Mouse (Mus musculus) cerebellum, postnatal 36 days (tissue): ENCODE results near the gene Nxn.

Experiments used
- DNase-seq, 2 experiments: peaks; one replicate each; pipeline ENCODE4 v3.0.0; 2021 to 2022; ENCODE audit warnings: mixed read lengths in 2 of 2

Gene Nxn

DNA sequence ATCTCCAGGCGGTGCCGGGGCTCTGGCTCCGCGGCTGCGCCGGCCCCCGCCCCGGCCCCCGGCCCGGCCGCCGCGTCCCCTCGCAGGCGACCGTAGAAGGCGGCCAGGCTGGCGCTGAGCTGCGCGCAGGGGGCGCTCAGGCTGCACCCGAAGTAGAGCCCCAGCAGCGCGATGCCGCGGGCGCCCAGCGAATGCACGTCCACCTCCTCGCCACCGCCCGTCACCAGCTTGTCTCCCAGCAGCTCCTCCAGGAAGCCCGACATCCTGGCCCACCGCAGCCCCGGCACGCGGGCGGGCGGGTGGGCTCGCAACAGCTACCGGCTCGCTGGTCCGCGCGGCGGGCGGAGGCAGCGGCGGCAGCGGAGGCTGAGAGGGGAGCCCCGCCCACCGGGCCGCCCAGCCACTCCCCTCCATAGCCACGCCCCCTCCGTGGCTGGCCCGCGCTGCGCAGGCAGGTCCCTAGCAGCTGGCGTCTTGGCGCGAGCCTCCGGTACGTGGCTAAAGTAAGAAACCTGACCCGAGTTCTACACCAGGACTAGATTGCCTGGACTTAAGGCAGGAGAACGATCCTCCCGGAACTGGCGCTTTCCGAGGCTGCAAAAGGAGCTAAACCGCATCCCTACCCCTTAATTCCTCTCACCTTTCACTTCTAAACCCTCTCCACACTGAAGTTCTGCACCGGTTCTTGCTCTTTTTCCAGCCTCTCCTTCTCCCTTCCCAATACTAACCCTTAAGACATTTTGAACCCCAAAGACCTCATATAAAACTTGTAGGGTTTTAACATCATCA lies at the start of gene Nxn:
TSS of gene Nxn (minus strand) at position 343 of the 789 bp plus-strand sequence.
- peak; percentile 89 to 94 for DNase-seq

DNA sequence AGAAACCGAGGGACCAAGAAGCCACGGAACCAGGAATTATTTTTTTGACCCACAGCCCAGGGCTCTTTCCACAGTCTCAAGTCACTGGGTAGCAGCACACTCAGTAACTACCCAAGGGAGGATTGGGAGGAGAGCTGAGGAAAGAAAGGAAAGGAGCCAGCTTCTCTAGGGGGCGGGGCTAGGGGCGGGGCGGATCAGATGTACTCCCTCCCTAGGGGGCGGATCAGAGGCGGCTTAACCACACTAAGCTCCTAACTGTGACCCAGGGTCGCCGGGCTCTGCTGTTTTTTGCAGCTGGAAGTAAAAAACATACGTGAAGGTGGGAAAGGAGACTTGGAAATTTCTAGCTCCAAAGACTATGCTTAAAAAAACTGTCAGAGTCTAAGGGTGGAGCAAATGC lies 47.3 kb upstream of the Nxn start:
- no peak for DNase-seq

DNA sequence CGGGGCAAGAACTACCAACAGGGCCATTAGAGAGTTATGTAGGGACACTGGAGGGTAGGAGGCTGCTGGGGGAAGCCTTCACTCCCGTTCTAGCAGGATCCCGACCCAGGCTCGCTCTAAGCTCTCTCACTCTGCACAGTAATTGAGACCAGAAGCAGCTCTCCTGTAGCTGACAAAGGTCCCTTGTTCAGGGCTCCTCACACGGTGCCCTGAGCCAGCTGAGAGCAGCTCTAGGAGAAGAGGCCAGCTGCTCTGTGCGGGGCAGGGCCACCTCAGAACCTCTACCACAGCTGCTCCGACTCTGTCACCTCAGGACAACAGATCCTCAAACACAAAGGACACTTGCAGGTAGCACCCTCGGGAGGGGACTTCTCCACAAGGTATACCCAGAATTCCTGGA lies 46.5 kb upstream of the Nxn start:
- DNase-seq, result no peak

DNA sequence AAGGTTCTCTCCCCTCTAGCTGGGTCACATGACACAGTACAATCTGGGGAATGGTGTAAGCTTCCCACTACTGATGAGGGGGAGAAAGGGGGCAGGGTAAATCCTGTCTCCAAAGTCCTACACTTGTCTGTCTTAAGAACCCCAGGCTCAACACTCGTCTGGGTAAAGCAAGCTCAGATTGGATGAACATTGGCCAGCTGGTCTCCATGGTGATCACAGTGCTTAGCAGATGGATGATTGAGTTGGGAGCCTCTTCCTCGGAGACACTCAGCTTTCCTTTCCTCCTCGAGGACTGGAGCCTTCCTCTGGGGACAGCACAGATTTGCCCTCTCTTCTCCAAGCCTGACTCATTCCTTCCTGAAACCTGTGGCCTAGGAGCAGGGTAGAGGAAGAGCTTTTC lies 40.7 kb upstream of the Nxn start:
- no peak for DNase-seq

DNA sequence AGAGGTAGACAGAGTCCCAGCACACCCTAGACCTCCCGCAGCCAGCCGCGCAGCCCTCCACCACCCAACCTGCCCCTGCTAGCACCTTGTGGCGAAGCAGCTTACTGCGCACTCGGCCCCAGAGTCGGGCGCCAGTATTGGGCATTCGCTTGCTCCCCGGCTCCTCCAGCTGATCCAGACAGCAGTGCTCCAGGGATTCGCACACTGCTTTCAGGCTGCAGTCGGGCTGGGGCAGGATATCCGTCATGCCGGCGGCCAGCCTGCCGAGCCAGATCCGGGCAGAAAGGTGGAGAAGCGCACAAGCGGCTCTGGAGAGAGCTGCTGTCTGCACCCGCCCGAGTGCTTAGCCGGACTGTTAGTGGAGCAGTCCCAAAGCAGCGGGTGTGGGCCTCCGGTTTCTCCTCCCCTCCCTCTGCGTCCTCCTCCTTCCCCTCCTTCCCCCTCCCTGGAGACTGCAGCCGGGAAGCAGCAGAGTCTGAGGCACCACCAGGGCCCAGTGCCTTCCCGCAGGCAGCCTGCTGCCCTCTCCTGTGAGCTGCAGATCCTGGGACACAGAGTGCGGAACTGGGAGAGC lies 38.0 kb upstream of the Nxn start:
- peak; percentile 35 to 41 for DNase-seq

DNA sequence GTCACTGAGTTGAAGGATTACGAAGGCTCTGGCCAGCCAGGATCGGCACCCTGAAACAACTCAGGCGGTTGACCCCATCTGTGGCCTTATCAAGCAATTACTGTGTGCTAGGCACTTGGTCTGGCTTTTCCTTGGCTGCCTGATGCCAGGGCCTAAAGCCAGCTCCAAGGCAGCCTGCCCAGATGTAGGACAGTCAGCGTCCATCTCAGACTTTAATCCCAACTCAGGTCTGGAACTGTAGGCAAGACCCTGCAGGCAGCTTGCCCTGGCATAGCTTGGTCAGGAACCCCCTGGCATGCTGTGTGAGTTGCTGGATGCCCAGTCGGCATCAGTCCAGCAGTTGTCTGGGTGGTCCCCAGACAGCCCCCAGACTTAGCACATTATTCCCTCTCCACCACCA lies 37.1 kb upstream of the Nxn start:
- DNase-seq, result no peak

DNA sequence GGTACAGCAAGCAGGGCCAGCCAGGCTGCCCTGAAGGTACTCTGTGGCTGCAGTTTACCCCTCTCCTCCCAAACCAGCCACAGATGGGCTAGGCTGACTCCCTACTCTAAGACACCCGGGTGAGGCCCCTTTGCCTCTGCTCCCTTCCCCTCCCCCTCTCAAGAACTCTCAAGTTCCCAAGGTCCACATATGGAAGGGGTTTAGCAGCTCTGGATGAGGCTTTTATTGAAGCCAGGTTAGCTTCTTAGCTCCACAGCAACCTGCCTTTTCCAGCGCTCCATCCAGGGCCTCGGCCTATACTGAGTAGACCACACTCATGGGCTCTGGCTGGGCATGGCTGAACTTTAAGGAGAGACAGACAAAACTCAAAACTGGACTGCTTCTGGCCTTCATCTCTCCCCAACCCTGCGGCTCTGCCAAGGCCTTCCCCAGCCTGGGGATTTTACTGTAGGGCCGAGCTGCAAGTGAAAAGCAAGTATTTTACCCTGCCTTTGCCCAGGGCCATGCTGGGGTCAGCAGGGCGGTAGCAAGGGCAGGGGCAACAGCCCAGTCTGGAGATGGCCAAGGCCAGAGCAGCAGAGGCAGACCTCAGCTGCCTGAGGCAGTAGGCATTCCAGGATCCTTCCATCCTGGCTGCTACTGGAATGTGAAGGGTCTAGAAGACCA lies 31.2 kb upstream of the Nxn start:
- no peak for DNase-seq

DNA sequence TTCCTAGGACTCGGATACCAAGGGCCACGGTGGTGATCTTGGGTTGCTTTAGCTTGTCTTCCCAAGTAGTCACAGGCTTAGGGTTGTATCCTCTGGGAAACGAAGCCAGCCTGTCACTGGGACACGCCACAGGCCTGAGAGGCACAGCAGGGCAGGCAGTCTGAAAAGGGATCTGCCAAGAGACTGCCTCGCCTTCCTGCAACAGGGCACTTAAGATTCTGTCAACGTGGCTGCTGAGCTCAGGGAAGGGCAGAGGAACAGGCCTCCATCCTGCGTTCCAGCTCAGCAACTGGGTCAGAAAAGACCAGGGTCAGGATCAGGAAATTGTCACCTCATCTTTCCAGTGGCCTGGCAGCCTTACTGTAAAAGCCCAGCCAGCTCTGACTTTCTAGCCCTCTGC lies 30.6 kb upstream of the Nxn start:
- DNase-seq, result no peak

DNA sequence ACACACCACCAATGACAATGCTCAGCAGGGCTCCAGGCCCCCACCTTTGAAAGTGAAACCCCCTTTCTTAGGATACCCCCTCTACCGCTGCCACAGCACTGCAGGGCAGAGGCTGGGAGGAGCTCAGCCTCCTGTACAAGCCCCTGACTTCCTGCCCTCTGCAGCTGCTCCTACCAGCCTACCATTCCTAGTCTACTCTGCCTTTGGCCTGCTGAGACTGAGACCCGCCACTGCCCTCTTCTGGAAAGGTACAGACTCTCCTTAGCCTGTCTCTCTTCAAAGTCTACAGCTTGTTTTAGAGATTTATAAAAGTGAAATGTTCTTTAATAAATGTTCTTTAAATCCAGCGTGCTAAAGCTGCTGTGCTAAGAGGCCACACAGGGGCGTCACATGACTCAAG lies 30.1 kb upstream of the Nxn start:
- no peak for DNase-seq

DNA sequence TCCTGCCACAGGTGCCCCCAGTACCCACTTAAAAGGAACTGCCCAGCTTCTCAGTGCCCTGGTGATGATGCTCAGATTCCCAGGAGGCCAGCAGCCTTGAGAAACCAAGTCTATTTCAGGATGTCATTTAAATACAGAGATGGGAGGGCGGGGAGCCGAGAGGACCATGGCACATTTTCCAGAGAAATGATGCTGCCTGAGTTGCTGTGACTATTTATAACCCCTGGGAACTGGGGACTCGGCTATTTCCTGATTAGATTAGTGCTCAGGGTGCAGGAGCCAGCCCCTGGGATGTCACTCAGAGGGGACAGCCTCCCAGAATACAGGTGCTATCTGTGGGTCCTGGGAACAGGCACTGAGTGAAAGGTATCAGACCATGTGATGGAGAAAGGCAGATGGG lies 28.8 kb upstream of the Nxn start:
- no peak for DNase-seq

DNA sequence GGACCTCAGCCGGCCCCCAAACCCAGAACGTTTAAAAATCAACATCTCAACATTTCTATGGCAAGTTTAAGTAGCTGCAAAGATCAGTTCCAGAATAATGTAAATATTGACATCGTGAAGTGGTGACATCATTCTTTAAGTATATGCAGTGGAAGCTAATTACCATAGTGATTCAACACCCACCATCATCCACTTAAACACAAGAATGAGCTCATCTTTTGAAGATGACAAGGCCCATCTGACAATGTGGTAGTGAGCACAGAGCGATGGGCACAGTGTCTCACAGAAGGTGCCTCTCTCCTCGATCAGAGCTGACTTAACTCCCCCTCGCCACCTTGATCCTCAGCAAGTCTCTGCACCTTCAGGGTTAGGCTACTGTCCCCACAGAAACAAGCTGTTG lies 26.8 kb upstream of the Nxn start:
- DNase-seq, result no peak

DNA sequence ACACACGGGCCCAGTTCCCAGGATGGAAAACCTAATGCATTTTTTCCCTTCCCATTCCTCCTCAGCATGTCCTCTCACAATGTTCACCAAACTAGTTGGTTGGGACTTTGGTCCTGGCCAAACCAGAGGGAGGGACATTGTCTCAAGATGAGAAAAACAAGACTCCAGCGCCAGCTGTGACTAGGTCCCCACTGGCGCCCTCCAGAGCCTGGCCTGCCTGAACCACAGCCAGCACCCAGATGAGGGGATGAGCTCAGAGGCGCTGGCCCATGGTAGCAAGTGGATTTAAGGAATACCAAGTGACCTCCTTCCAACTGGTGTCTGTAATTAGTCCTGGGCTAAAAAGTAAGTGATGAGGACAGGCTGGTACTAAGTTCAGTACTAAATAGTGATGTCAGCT lies 22.0 kb upstream of the Nxn start:
- no peak for DNase-seq

DNA sequence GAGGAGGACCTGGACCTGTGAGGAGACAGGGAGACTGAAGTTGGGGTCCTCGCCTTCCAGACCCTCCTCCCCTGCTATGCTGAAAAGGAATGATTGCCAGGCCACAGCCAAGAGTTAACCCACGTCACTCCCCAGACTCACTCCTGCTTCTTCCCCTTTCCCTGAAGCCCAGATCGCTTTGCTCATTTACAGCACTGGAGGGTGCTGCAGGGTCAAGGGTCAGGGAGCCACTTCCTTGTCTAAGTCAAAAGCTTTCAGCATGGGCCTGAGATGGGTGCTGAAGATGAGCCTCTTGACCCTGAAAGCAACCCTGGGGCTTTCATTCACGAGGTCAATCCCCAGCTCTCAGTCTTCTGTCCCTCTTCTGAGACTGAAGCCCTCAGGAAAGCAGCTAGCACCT lies 20.2 kb upstream of the Nxn start:
- no peak for DNase-seq

DNA sequence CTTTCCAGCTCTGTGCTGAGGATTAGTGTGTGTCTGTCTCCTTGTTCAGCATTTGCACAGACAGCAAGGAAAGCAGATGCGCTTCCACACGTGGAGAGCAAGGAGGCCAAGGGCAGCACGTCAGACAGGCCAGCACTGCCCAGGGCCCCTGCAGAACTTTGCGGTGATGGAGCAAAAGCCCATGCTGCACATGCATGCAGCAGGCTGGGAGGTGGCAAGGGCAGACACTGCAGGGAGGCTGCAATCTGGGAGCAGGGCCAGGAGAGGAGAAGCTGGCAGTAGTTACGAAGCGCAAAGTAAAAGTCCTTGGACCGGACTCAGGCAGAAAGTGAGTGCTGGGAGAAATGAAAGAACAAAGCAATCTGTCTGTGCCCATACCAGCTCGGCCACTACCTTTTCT lies 19.5 kb upstream of the Nxn start:
- peak; percentile 70 to 71 for DNase-seq

DNA sequence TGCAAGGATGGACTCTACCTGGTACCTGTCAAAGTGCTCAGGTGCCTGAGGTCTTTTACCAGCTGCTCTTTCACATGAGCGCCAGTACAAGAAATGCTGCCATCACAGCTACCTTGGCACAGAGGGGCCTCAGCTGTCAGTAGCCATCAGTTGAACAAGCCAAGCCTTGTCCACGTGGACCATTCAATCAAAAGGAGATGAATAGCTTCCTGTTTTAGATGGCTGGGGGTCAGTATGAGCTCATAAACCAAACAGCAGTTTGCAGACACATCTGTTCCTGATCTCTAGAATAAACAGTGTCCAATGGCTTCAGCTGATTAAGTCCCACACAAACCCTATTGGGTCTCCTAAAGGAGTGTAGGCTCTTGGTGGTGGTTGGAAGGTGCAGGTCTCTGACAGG lies 17.0 kb upstream of the Nxn start:
- no peak for DNase-seq

DNA sequence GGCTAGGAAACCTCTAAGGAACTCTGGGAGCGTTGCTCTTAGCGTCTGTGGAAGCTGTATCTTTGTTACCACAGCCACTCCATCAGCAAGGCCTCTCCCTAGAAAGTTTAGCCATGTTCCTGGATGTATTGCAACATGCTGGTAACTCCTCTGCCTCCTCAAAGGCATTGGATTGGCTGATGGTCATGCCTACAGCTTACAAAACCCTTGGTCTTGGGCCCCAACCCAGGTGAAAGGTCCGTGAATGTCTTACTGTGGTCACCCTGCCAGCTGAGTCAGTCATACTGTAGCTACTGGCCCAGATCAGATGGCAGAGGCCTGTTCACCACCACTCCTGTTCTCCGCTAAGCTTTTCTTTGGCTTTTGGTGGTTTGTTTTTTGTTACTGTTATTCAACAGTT lies 16.1 kb upstream of the Nxn start:
- DNase-seq, result no peak

DNA sequence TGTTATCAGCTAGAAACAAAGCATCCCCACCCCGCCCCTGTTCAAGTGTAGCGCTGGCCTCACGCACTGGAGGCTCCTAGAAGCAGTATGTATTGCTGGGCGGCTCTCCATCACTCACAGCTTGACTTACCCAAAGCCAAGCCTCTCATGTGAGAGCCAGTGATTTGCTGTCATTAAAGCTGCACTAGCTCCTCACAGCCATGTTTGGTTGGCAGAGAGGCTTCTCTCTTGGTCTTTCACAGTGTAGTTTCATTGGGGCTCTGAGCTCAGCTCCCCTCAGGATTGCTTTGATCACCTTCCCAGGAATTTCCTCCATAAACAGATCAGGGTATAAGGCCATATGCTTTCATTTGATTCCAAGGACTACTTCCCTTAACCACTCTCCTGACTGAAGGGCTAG lies 14.3 kb upstream of the Nxn start:
- DNase-seq, result no peak

DNA sequence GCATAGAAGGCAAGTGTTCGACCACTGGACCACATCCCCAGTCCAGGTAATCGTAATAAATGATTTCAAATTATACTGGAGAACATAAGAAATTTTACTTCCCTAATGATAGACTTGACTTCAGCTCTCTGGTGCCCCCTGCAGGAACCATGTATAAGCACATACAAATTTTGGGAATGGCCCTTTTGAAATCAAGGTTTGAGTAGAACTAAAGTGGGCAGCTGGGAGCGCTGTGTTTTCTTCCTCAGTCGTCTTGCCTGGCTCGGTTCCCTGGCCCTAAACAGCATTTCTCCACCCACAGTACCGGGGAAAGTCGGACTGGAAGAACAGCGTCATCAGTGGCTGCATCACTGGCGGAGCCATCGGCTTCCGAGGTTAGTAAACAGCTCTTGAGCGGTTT lies 11.9 kb upstream of the Nxn start:
- peak; percentile 62 to 63 for DNase-seq

DNA sequence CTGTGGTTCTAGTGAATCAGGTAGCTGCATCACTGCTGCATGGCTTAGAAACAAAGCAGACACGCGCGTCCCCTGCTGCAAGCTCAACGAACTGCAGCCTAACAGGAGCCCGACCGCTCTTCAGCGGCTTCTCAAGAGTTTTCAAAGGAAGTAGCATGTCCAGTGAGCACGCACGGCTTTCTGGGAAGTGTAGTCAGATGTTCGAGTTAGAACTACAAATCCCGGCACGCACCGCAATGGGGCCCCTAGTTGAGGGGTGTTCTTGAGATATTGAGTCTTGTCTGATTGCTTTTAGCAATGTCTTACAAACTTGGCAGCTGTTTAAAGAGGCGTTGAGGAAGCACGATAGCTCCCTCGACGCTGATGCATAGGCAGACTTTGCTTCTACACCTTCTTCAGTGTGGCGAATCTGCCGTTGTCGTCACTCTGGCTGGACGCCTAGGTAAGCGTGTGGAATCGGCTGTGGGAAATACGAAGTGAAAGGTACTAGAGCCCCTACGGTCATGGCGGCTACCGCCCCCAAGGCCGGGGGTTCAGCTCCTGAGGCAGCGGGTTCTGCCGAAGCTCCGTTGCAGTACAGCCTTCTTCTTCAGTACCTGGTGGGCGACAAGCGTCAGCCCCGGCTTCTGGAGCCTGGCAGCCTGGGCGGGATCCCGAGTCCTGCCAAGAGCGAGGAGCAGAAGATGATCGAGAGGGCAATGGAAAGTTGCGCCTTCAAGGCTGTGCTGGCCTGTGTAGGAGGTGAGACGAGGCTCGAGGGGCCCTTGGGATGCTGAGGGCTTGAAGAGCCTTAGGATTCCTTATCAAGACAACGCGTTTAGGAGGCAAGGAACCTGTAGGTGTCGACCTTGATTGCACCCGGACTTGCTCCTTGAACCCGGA lies 8.0 kb upstream of the Nxn start, which contains the start of gene Timm22:
TSS of gene Timm22 (plus strand) at position 251 of the 882 bp plus-strand sequence.
- DNase-seq, result peak; percentile 99 to 100

DNA sequence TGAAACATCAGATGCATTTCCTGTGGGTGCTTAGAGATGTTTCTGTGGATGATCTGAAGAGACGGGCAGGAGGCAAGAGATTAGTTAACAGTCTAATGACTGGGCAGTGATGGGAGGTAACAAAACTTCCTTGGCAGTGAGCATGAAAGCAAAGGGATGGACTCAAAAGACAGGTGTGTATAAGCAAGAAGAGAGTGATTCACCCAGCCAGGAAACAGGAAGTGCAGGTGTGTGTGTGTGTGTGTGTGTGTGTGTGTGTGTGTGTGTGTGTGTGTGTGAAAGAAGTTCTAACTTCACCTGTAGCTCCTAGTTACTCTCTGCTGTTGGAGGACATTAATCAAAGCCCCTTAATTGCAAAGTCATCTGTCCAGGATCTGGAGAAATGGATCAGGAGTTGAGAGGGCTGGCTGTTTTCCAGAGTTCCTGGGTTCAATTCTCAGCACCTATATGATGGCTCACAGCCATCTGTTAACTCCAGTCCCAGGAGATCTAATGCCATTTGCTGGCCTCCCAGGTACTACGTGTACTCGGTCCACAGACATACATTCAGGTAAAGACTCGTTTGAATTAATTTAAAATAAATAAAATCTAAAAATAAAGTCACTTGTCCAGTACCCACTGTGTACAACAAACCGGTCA lies 6.8 kb upstream of the Nxn start:
- DNase-seq, result no peak

DNA sequence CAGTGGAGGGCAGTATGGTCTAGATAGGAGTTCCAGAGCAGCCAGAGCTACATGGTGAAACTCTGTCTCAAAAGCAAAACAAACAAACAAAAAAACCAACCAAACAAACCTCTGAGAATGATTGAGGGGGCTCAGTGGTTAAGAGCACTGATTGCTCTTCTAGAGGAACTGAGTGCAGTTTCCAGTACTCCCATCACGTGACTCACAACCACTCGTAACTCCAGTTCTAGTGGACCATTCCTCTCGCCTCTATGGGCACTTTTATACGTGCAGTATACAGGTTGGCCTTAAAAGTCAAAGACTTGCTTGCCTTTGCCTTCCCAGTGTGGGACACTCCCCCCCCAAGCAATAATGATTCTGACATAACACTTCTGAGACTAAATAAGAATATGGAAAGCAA lies 6.2 kb upstream of the Nxn start:
- DNase-seq, result no peak

DNA sequence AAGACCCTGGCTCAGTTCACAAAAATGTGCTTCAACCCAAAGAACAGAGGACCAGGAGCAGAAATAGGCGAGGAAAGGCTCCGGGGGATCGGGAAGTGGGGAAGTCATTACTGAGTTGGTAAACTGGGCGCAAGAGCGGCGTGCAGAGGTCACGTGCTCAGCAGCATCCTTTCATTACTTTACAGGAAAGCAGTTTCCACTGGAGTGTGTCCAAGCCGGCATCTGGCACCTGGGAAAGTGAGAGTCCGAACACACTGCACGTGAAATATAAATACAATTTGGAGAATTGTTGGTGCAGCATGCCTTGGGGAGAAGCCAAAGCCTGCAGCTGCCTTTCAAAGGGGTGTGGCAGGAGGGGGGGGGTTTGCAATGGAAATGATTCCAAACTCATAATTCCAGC lies 2.5 kb upstream of the Nxn start:
- no peak for DNase-seq
